Mouse (Mus musculus) C2C12 (cell line): ENCODE measurements around the gene Shc2. TPM values are rescaled to one million over a fixed set of nuclear protein-coding genes. Genes with fewer than 3 reads are reported as not detected.

ENCODE experiments used
- H3K27me3 ChIP-seq: one replicate; pipeline ENCODE4 v1.6.1; 2011; ENCODE audit not compliant: control insufficient read depth, insufficient read depth, insufficient read length
- H3K36me3 ChIP-seq: one replicate; pipeline ENCODE4 v1.6.1; 2011; ENCODE audit not compliant: control insufficient read depth, insufficient read depth
- H3K4me3 ChIP-seq: one replicate; pipeline ENCODE4 v1.5.1; 2011; ENCODE audit warnings: mild to moderate bottlenecking, control low read depth; ENCODE audit not compliant: poor library complexity, insufficient read depth, severe bottlenecking
- H3K79me2 ChIP-seq: one replicate; pipeline ENCODE4 v1.6.1; 2011; ENCODE audit not compliant: control insufficient read depth, insufficient read depth
- H3K79me3 ChIP-seq: one replicate; pipeline ENCODE4 v1.6.1; 2011; ENCODE audit warnings: low read depth, control low read depth
- H3ac ChIP-seq: one replicate; pipeline ENCODE3; 2011; ENCODE audit warnings: low read depth; ENCODE audit not compliant: control insufficient read depth, insufficient read length
- CEBPB ChIP-seq: IDR thresholded peaks from one replicate; pipeline ENCODE4 v1.6.1; 2011; ENCODE audit warnings: low read depth, mild to moderate bottlenecking, control low read depth, moderate library complexity
- CTCF ChIP-seq: IDR thresholded peaks from one replicate; pipeline ENCODE4 v1.5.1; 2011; ENCODE audit not compliant: control insufficient read depth, insufficient read depth, insufficient read length
- FOSL1 ChIP-seq: IDR thresholded peaks from one replicate; pipeline ENCODE4 v1.8.0; 2011; ENCODE audit warnings: mild to moderate bottlenecking, low read length; ENCODE audit not compliant: poor library complexity, insufficient read depth, severe bottlenecking
- MAX ChIP-seq: IDR thresholded peaks from one replicate; pipeline ENCODE4 v1.6.1; 2011; ENCODE audit warnings: mild to moderate bottlenecking, control low read depth
- MYOD1 ChIP-seq: IDR thresholded peaks from one replicate; pipeline ENCODE4 v1.6.1; 2011; ENCODE audit warnings: low read depth; ENCODE audit not compliant: control insufficient read depth, insufficient read length
- MYOG ChIP-seq: IDR thresholded peaks from one replicate; pipeline ENCODE4 v1.6.1; 2011; ENCODE audit not compliant: control insufficient read depth, insufficient read length; ENCODE audit errors: extremely low read depth
- USF1 ChIP-seq: IDR thresholded peaks from one replicate; pipeline ENCODE4 v1.6.1; 2011; ENCODE audit warnings: low read depth, mild to moderate bottlenecking, control low read depth, moderate library complexity
- polyA plus RNA-seq: library from polyadenylated mRNA; unstranded; fragments of >200 nt; fragmentation: generic; extraction: Trizol; gene quantifications from one replicate; pipeline ENCODE4 v1.2.1, GENCODE M21; 2012; ENCODE audit warnings: missing spikeins

The Shc2 gene
- polyA plus RNA-seq, 1 experiment = 3.5 TPM

GRCm38 (mm10) chr10:79580356-79580755, 57.4 kb downstream of the Shc2 start:
- no peak overlapping the region for H3K4me3 ChIP-seq
- peaks cover 25% of the 10 kb centered on the region for H3K27me3 ChIP-seq
- H3K79me2 ChIP-seq = no peaks in the 10 kb centered on the region
- H3K79me3 ChIP-seq = no peaks in the 10 kb centered on the region
- TF ChIP-seq USF1 = no peak
- TF ChIP-seq MAX = no peak
- no peak for TF ChIP-seq MYOG
- no peak for TF ChIP-seq FOSL1
- no peak for TF ChIP-seq CEBPB
- no peak for TF ChIP-seq MYOD1
- TF ChIP-seq CTCF = no peak
- no peak overlapping the region for H3ac ChIP-seq
- no peaks in the 10 kb centered on the region for H3K36me3 ChIP-seq

GRCm38 (mm10) chr10:79579781-79580180, 57.9 kb downstream of the Shc2 start:
- H3K4me3 ChIP-seq = no peak overlapping the region
- TF ChIP-seq USF1 = no peak
- no peak for TF ChIP-seq MYOG
- no peak for TF ChIP-seq MYOD1
- no peak for TF ChIP-seq CTCF
- TF ChIP-seq FOSL1 = no peak
- no peak for TF ChIP-seq CEBPB
- TF ChIP-seq MAX = no peak

GRCm38 (mm10) chr10:79578891-79579290, 58.8 kb downstream of the Shc2 start:
- H3ac ChIP-seq = no peak overlapping the region
- H3K27me3 ChIP-seq = peaks cover 17% of the 10 kb centered on the region
- no peak for TF ChIP-seq MYOD1
- no peak for TF ChIP-seq CTCF
- no peak for TF ChIP-seq FOSL1
- no peak for TF ChIP-seq USF1
- TF ChIP-seq MYOG = no peak
- no peak for TF ChIP-seq CEBPB
- no peak for TF ChIP-seq MAX
- no peak overlapping the region for H3K4me3 ChIP-seq
- no peaks in the 10 kb centered on the region for H3K36me3 ChIP-seq
- H3K79me2 ChIP-seq = no peaks in the 10 kb centered on the region
- no peaks in the 10 kb centered on the region for H3K79me3 ChIP-seq

More at GRCm38 (mm10) chr10:79579781-79580180, 57.9 kb downstream of the Shc2 start:
- H3K79me3 ChIP-seq = no peaks in the 10 kb centered on the region
- no peaks in the 10 kb centered on the region for H3K36me3 ChIP-seq
- H3ac ChIP-seq = no peak overlapping the region
- peaks cover 22% of the 10 kb centered on the region for H3K27me3 ChIP-seq
- no peaks in the 10 kb centered on the region for H3K79me2 ChIP-seq

- Histone ChIP-seq H3K4me3 (no peak overlapping the region), H3K36me3 (no peaks in the 10 kb centered on the region), H3ac (no peak overlapping the region), H3K79me2 (no peaks in the 10 kb centered on the region), H3K79me3 (no peaks in the 10 kb centered on the region), H3K27me3 (peaks cover 16% of the 10 kb centered on the region)
- TF ChIP-seq MAX (no peak), USF1 (no peak), MYOD1 (no peak), CEBPB (no peak), CTCF (no peak), MYOG (no peak), FOSL1 (no peak)
Observed at GRCm38 (mm10) chr10:79578276-79578675, 59.4 kb downstream of the Shc2 start.

GRCm38 (mm10) chr10:79577376-79577775, 60.3 kb downstream of the Shc2 start:
- H3K36me3 ChIP-seq = no peaks in the 10 kb centered on the region
- no peak overlapping the region for H3ac ChIP-seq
- H3K79me3 ChIP-seq = no peaks in the 10 kb centered on the region
- no peak for TF ChIP-seq MAX
- no peak for TF ChIP-seq MYOD1
- TF ChIP-seq FOSL1 = no peak
- no peak for TF ChIP-seq USF1
- no peak for TF ChIP-seq CEBPB
- no peak for TF ChIP-seq CTCF
- TF ChIP-seq MYOG = no peak
- H3K27me3 ChIP-seq = peaks cover 16% of the 10 kb centered on the region
- H3K4me3 ChIP-seq = no peak overlapping the region
- H3K79me2 ChIP-seq = no peaks in the 10 kb centered on the region

GRCm38 (mm10) chr10:79575754-79576153, 62.0 kb downstream of the Shc2 start:
- H3K36me3 ChIP-seq = no peaks in the 10 kb centered on the region
- H3K79me2 ChIP-seq = no peaks in the 10 kb centered on the region
- no peaks in the 10 kb centered on the region for H3K79me3 ChIP-seq
- no peak overlapping the region for H3K4me3 ChIP-seq
- H3ac ChIP-seq = no peak overlapping the region
- no peak for TF ChIP-seq MAX
- TF ChIP-seq CTCF = no peak
- TF ChIP-seq FOSL1 = no peak
- no peak for TF ChIP-seq USF1
- no peak for TF ChIP-seq CEBPB
- no peak for TF ChIP-seq MYOG
- no peak for TF ChIP-seq MYOD1
- H3K27me3 ChIP-seq = peaks cover 16% of the 10 kb centered on the region
